Mouse (Mus musculus) CD4-positive, CD25-positive, alpha-beta regulatory T cell, adult 9 weeks (primary cell): ENCODE measurements around the gene Cdk18. TPM values are rescaled to one million over a fixed set of nuclear protein-coding genes. Genes with fewer than 3 reads are reported as not detected.

Source experiments
- polyA plus RNA-seq: library from polyadenylated mRNA; unstranded; fragments of 100-300 nt; shearing (Covaris generic); gene quantifications from one replicate; pipeline ENCODE4 v1.2.1, GENCODE M21; 2017

Cdk18 gene
- not detected for polyA plus RNA-seq

GRCm38 (mm10) chr1:132139416-132139864 lies at the start of gene Cdk18:
Gene Cdk18, minus strand, starts transcription at chr1:132139684.

DNA sequence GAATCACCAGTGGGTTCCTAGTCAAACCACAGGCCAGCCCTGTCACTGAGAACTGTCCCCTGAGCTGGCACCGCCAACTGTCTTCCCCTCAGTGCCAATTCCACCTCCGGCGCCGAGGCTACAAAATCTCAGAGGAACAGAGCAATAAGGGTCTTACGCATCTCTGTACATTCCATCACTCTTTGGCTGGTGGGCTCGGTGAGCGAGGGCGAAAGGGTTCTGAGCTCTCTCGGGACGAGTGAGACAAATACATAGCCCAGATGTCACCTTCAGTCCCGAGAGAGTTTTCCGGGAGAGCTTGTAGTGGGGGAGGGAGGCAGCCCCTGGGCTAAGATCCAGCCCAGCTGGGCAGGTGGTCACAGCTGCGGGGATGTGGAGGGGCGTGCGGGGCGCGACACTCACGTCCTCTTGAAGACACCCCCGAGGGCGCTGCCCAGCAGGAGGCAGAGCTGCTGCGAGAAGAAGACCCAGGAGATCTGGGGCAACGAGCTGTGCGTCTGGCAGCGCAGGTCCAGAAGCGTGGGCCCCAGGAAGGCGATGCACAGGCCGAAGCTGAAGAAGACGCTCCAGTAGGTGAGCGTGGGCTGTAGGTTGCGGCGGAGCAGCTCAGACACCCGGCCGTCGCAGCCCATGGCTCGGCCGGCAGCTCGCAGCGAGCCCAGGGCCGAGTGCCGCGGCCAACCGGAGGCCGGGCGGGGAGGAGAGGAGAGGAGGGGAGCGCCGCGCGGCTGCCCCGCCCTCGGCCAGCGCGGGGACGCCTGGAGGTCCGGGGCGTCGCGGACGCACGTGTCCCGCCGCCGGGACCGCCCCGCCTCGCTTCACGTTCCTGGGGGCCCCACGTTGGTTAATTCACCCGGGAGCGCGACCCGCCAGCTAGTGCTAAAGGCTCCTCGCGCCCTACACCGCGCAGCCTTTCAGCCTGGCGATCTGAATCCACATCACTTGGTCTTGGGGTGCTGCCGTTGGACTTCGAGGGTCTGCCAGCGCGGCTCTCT lies 71.9 kb downstream of the Cdk18 start, which contains the start of gene Mfsd4a:
TSS of gene Mfsd4a (minus strand) at position 802 of the 995 bp plus-strand sequence.

Other genes with a start within 250 kb of the Cdk18 start
- gene Nucks1, start 229.2 kb downstream of the Cdk18 start, polyA plus RNA-seq = 31.9 TPM
- 0.50 TPM for gene Slc45a3, start 176.7 kb downstream of the Cdk18 start, polyA plus RNA-seq
- gene Elk4, start 132.1 kb downstream of the Cdk18 start, polyA plus RNA-seq = 68.9 TPM
- 99.6 TPM for gene Mfsd4a, start 71.6 kb downstream of the Cdk18 start, polyA plus RNA-seq
- not detected for gene Lemd1, start 51.7 kb upstream of the Cdk18 start, polyA plus RNA-seq
- gene AC124108.1, start 51.8 kb upstream of the Cdk18 start, polyA plus RNA-seq = not detected
- gene Gm10188, start 90.1 kb upstream of the Cdk18 start, polyA plus RNA-seq = not detected
- not detected for gene Klhdc8a, start 158.9 kb upstream of the Cdk18 start, polyA plus RNA-seq
- gene Nuak2, start 176.4 kb upstream of the Cdk18 start, polyA plus RNA-seq = 3.3 TPM